Comparison of ENCODE assay signal across 21 mouse cellular contexts in genomic region chr1:7451660-7452155, GRCm38 (mm10).
DNase-seq lines count a peak whose midpoint lies in the region; ATAC-seq lines count a peak whose summit lies in the region.
"Had no signal": no experiment of that assay in that cellular context is flagged by ENCODE, and none has a peak within 500 bp of the region (broad histone marks: within the 10 kb centered on the region; RNA-seq: fewer than 3 reads in every experiment).

No protein-coding gene starts in this region.

- no peak overlapping the region for H3K4me2 ChIP-seq in hindbrain, embryonic 12.5 days (replicated peaks)
- H3K4me2 ChIP-seq: embryonic facial prominence, embryonic 12.5 days; forebrain, embryonic 13.5 days; forebrain, embryonic 15.5 days had no signal

- no peaks in the 10 kb centered on the region for H3K36me3 ChIP-seq in hindbrain, embryonic 12.5 days
- H3K36me3 ChIP-seq: embryonic facial prominence, embryonic 10.5 days; embryonic facial prominence, embryonic 12.5 days; forebrain, embryonic 15.5 days; G1E had no signal

- no peaks in the 10 kb centered on the region for H3K9me3 ChIP-seq in hindbrain, embryonic 12.5 days (replicated peaks)
- H3K9me3 ChIP-seq: embryonic facial prominence, embryonic 10.5 days; embryonic facial prominence, embryonic 12.5 days; forebrain, embryonic 13.5 days; forebrain, embryonic 15.5 days; G1E had no signal

- DNase-seq in ES-CJ7 (ENCODE audit: low read depth, low spot score) (peak; percentile 78), R1 (ENCODE audit: low read depth, low spot score) (peak; percentile 53)
- no peak for DNase-seq in layer of hippocampus, adult 9-10 months (ENCODE audit: low spot score)
- no peak for DNase-seq in gastrocnemius, postnatal 36 days
- DNase-seq: adrenal gland, adult 8-10 months; adrenal gland, postnatal 14 days; adrenal gland, postnatal 36 days; cerebellum, adult 11-12 months; cerebellum, adult 2 months; cerebellum, adult 9-10 months; cerebellum, postnatal 10 days; cerebellum, postnatal 25 days; forebrain, postnatal 0 days had no signal

- 91% methylated on average over 3 of the region's 3 CpGs for WGBS in hindbrain, embryonic 12.5 days

- H3K4me1 ChIP-seq in hindbrain, embryonic 12.5 days = no peaks in the 10 kb centered on the region
- H3K4me1 ChIP-seq: embryonic facial prominence, embryonic 10.5 days; embryonic facial prominence, embryonic 12.5 days; forebrain, embryonic 13.5 days; forebrain, embryonic 15.5 days had no signal

- intact Hi-C loops in gastrocnemius, postnatal 36 days (cut with DNase I) = no loop called here

- no peak overlapping the region for H3K9ac ChIP-seq in hindbrain, embryonic 12.5 days
- H3K9ac ChIP-seq: embryonic facial prominence, embryonic 12.5 days; forebrain, embryonic 13.5 days; forebrain, embryonic 15.5 days; forebrain, postnatal 0 days had no signal

- H3K4me3 ChIP-seq in hindbrain, embryonic 12.5 days = no peak overlapping the region
- H3K4me3 ChIP-seq: embryonic facial prominence, embryonic 10.5 days; embryonic facial prominence, embryonic 12.5 days; forebrain, embryonic 13.5 days; forebrain, embryonic 15.5 days had no signal

- H3K27me3 ChIP-seq in hindbrain, embryonic 12.5 days = no peaks in the 10 kb centered on the region
- H3K27me3 ChIP-seq: embryonic facial prominence, embryonic 12.5 days; forebrain, embryonic 13.5 days; forebrain, embryonic 15.5 days; Patski had no signal

- no peak for ATAC-seq in hindbrain, embryonic 12.5 days (ENCODE audit: low FRiP score)
- ATAC-seq: activated CD4-positive, CD25-positive, alpha-beta regulatory T cell, adult 4 months; forebrain, embryonic 13.5 days; forebrain, embryonic 15.5 days; forebrain, postnatal 0 days; Patski had no signal

- H3K27ac ChIP-seq in hindbrain, embryonic 12.5 days = no peak overlapping the region
- H3K27ac ChIP-seq: embryonic facial prominence, embryonic 10.5 days; embryonic facial prominence, embryonic 12.5 days; forebrain, embryonic 13.5 days; forebrain, embryonic 15.5 days had no signal

Comparison
In these comparisons a context has a peak if more than half of its experiments do, and no peak if none do; other contexts are left out.
1. DNase-seq: peak in ES-CJ7 (single experiment) and R1 (single experiment); none in layer of hippocampus, adult 9-10 months (single experiment) and gastrocnemius, postnatal 36 days (0 of 2).